Mouse (Mus musculus): ENCODE results near the gene Ankfy1. TPM values are rescaled to one million over a fixed set of nuclear protein-coding genes. Genes with fewer than 3 reads are reported as not detected.

Gene Ankfy1
- polyA plus RNA-seq (2012; rRNA removed; ENCODE audit: low replicate concordance), result 23.9 and 39.5 TPM in 2 replicates

GRCm38 (mm10) chr11:72689551-72690510 lies at the start of gene Ankfy1:
Ankfy1 (plus strand) TSS chr11:72690006.

DNA sequence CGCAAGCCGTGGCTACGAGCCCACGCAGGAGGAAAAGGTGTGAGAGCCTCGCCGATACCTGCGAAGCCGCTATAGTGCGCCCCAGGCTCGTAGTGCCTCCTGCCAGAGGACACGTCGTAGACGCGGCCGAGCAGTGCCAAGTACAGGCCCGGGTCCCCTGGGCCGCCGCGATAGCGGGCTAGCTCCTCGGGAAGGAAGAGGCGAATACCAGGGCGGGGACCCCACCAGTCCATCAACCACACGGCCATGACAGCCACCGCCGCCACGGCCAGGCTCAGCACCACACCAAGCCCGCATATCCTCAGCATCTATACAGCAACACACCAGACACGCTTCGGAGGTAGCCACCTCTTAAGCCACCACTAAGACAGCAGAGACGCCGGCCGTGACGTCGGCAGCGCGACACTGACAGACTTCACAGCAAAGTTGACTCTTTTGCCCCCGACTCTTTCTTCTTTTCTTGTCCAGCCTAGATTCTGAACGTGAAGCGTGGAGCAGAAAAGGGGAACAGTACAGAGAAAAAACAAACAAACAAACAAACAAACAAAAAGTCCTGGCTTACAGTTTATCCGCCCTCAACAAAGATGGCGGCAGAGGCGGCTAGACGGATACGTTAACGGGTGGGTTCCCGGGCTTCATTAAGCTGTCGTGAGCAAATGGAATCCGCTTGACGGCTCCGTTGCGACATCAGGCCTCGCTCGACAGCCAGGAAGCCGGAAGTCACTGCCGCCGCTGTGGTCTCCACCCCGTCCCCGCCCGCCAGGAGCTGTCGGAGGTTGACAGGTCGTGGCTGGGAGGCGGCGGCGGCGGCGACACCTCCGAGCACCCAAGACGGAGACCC lies 105.9 kb downstream of the Ankfy1 start, which contains the start of the genes Cyb5d2 and Zzef1:
Gene Cyb5d2, minus strand, starts transcription at position 688 of the 841 bp plus-strand sequence.
Gene Zzef1, plus strand, starts transcription at position 772 of the 841 bp plus-strand sequence.

Other genes with a start within 250 kb of the Ankfy1 start
- gene Mybbp1a, start 248.7 kb upstream of the Ankfy1 start, polyA plus RNA-seq (2012; rRNA removed; ENCODE audit: low replicate concordance), result 42.3 TPM in 2 replicates
- 65.4 and 71.9 TPM in 2 replicates for gene Spns2, start 200.1 kb upstream of the Ankfy1 start, polyA plus RNA-seq (2012; rRNA removed; ENCODE audit: low replicate concordance)
- gene Spns3, start 139.5 kb upstream of the Ankfy1 start, polyA plus RNA-seq (2012; rRNA removed; ENCODE audit: low replicate concordance), result 7.9 and 12.3 TPM in 2 replicates
- gene Ube2g1, start 82.7 kb upstream of the Ankfy1 start, polyA plus RNA-seq (2012; rRNA removed; ENCODE audit: low replicate concordance), result 9.6 and 11.3 TPM in 2 replicates
- gene Cyb5d2, start 106.1 kb downstream of the Ankfy1 start, polyA plus RNA-seq (2012; rRNA removed; ENCODE audit: low replicate concordance), result 5.8 and 13.3 TPM in 2 replicates
- 25.9 and 28.1 TPM in 2 replicates for gene Zzef1, start 106.2 kb downstream of the Ankfy1 start, polyA plus RNA-seq (2012; rRNA removed; ENCODE audit: low replicate concordance)

All from mammary gland, adult 2 months (tissue).